Mouse (Mus musculus): ENCODE measurements at regions not wholly inside any gene's neighbourhood (a gene's known extent, or its start where the extent isn't known, plus 50 kb on each side); places are given as distances from the start of the nearest gene placed in this dataset.

GRCm38 (mm10) chr11:44202716-44203115 is 197.1 kb upstream of the Il12b start:
- Histone ChIP-seq H3K4me3 (ENCODE audit: insufficient read depth, low read length) (no peak overlapping the region), H3K27ac (ENCODE audit: insufficient read depth, low read length) (no peak overlapping the region), H3K4me1 (ENCODE audit: control insufficient read depth, insufficient read depth, low read length) (no peaks in the 10 kb centered on the region)
- TF ChIP-seq POLR2A (IDR thresholded peaks at IDR 0.05; ENCODE audit: extremely low read depth, insufficient read depth, low read length) = no peak
- no peak for TF ChIP-seq CTCF (IDR thresholded peaks at IDR 0.05; ENCODE audit: extremely low read depth, insufficient read depth, low read length)

- Histone ChIP-seq H3K27ac (ENCODE audit: insufficient read depth, low read length) (no peak overlapping the region), H3K4me1 (ENCODE audit: control insufficient read depth, insufficient read depth, low read length) (no peaks in the 10 kb centered on the region), H3K4me3 (ENCODE audit: insufficient read depth, low read length) (no peak overlapping the region)
- TF ChIP-seq POLR2A (IDR thresholded peaks at IDR 0.05; ENCODE audit: extremely low read depth, insufficient read depth, low read length) (no peak), CTCF (IDR thresholded peaks at IDR 0.05; ENCODE audit: extremely low read depth, insufficient read depth, low read length) (no peak)
Observed at GRCm38 (mm10) chr11:44204384-44204783, 195.5 kb upstream of the Il12b start.

DNA sequence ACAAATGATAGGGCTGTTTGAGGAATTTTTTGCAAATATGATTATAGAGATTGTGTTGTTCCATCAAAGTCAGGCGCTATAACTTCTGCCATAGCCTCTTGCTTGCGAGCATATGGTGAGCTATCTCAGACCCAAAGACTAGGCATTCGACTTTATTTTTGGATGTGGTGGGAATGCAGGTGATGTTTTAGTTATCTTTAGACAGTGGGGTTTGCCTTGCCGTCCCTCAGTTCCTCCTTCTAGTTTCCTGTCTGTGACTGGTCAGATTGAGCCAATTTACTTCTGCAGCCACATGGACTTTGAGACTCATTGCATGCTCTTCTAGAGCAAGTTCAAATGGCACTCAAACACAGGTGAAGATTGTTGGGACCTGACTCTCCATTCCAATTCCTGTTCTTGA is 193.0 kb upstream of the Il12b start:
- no peak for TF ChIP-seq POLR2A (IDR thresholded peaks at IDR 0.05; ENCODE audit: extremely low read depth, insufficient read depth, low read length)
- TF ChIP-seq CTCF (IDR thresholded peaks at IDR 0.05; ENCODE audit: extremely low read depth, insufficient read depth, low read length) = no peak
- no peak overlapping the region for H3K4me3 ChIP-seq (ENCODE audit: insufficient read depth, low read length)

DNA sequence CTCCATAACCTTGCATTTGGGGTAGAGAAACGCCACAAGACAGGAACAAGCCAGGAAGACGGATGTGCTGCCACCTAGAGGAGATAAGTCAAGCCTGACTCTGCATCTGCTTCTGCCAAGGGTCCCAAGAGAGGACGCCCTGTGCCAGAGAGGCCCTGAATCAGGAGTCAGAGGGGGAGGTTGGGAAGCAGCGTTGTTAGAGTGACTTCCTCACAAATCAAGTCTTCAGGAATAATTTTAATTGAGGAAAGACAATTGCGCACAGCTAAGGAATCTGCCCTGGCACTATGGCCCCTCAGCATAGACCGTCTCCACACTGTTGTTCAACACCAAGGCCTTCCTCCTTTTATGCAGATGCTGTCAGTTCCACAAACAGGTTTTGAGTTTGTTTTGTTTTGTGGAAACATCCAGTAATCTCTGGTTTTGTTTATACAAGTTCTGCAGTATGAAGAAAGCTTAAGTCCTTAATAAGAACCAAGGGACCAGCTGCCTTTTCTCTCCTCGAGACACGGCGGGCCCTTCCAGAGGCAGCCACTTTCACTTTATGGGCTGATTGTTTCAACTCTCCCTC is 187.9 kb upstream of the Il12b start:
- no peak overlapping the region for H3K4me3 ChIP-seq (ENCODE audit: insufficient read depth, low read length)
- TF ChIP-seq CTCF (IDR thresholded peaks at IDR 0.05; ENCODE audit: extremely low read depth, insufficient read depth, low read length) (peak; percentile 64), POLR2A (IDR thresholded peaks at IDR 0.05; ENCODE audit: extremely low read depth, insufficient read depth, low read length) (no peak)

More for the DNA sequence above, 193.0 kb upstream of the Il12b start:
- Histone ChIP-seq H3K4me1 (ENCODE audit: control insufficient read depth, insufficient read depth, low read length) (peaks cover 1% of the 10 kb centered on the region; the same call in 1 of the 2 replicates), H3K27ac (ENCODE audit: insufficient read depth, low read length) (no peak overlapping the region)

GRCm38 (mm10) chr11:44214095-44214494 is 185.8 kb upstream of the Il12b start:
- TF ChIP-seq POLR2A (IDR thresholded peaks at IDR 0.05; ENCODE audit: extremely low read depth, insufficient read depth, low read length) = no peak
- no peak for TF ChIP-seq CTCF (IDR thresholded peaks at IDR 0.05; ENCODE audit: extremely low read depth, insufficient read depth, low read length)
- H3K4me1 ChIP-seq (ENCODE audit: control insufficient read depth, insufficient read depth, low read length) = peaks cover 1% of the 10 kb centered on the region; the same call in 1 of the 2 replicates
- no peak overlapping the region for H3K27ac ChIP-seq (ENCODE audit: insufficient read depth, low read length)
- no peak overlapping the region for H3K4me3 ChIP-seq (ENCODE audit: insufficient read depth, low read length)

More for the DNA sequence above, 187.9 kb upstream of the Il12b start:
- Histone ChIP-seq H3K4me1 (ENCODE audit: control insufficient read depth, insufficient read depth, low read length) (peaks cover 1% of the 10 kb centered on the region; the same call in 1 of the 2 replicates), H3K27ac (ENCODE audit: insufficient read depth, low read length) (no peak overlapping the region)

DNA sequence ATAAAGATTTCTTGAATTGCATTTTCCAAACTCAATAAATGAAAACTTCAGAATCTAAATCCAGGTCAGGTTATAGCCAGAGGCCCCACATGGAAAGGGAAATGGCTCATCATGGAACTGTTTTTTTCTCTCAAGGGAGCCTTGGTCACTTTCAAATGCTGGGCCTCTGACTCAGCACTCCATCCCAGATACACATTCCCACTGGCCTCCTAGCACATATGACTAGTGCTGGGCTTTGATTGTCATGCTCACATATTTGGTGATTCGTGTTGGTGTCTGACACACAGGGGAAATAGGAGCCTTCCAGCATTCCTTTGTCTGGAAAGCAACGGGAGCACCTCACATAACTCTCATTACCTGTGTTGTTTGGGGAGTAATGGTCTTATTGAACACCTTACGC is 183.5 kb upstream of the Il12b start:
- no peak for TF ChIP-seq POLR2A (IDR thresholded peaks at IDR 0.05; ENCODE audit: extremely low read depth, insufficient read depth, low read length)
- no peak for TF ChIP-seq CTCF (IDR thresholded peaks at IDR 0.05; ENCODE audit: extremely low read depth, insufficient read depth, low read length)
- Histone ChIP-seq H3K27ac (ENCODE audit: insufficient read depth, low read length) (no peak overlapping the region), H3K4me3 (ENCODE audit: insufficient read depth, low read length) (no peak overlapping the region), H3K4me1 (ENCODE audit: control insufficient read depth, insufficient read depth, low read length) (no peaks in the 10 kb centered on the region)

DNA sequence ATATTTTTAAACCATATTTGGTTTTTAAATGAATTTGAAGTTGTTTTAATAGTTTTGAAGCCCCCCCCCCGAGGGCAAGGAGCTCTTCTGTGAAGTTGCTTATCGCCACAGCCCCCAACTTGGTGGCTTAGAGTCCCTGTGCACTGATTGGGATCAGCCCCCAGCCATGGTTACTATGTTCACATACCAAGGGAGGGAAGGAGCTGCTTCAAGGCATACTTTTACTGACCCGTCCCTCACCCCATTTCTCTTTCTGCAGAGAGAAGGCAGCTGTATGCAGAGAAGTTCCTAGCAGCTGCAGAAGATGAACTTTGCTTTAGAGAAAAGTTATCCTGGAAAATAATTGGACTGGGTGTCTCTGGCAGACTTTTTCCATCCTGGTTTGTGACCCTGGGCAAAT is 179.9 kb upstream of the Il12b start:
- TF ChIP-seq POLR2A (IDR thresholded peaks at IDR 0.05; ENCODE audit: extremely low read depth, insufficient read depth, low read length) = no peak
- no peak for TF ChIP-seq CTCF (IDR thresholded peaks at IDR 0.05; ENCODE audit: extremely low read depth, insufficient read depth, low read length)
- no peaks in the 10 kb centered on the region for H3K4me1 ChIP-seq (ENCODE audit: control insufficient read depth, insufficient read depth, low read length)
- H3K4me3 ChIP-seq (ENCODE audit: insufficient read depth, low read length) = no peak overlapping the region
- H3K27ac ChIP-seq (ENCODE audit: insufficient read depth, low read length) = no peak overlapping the region

- no peaks in the 10 kb centered on the region for H3K4me1 ChIP-seq (ENCODE audit: control insufficient read depth, insufficient read depth, low read length)
- H3K27ac ChIP-seq (ENCODE audit: insufficient read depth, low read length) = no peak overlapping the region
- TF ChIP-seq POLR2A (IDR thresholded peaks at IDR 0.05; ENCODE audit: extremely low read depth, insufficient read depth, low read length) (no peak), CTCF (IDR thresholded peaks at IDR 0.05; ENCODE audit: extremely low read depth, insufficient read depth, low read length) (no peak)
- H3K4me3 ChIP-seq (ENCODE audit: insufficient read depth, low read length) = no peak overlapping the region
Observed at GRCm38 (mm10) chr11:44229996-44230395, 169.9 kb upstream of the Il12b start.

DNA sequence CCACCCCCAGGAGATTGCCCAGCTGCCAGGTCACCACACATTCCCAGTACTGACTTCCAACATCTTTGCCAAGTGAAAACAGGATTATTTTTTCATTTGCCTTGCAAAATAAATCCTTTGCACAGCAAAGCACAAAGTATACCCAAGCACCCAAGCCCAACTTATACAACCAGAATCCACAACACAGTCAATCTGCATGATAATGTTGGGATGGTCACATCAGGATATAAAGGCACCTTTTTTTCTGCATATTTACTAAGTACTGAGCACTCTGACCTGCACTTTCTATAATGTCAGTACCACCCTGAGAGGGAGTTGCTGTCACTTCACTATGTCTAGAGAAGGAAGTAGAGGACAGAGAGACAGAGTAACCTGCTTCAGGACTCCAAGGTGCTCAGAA is 164.4 kb upstream of the Il12b start:
- no peak overlapping the region for H3K27ac ChIP-seq (ENCODE audit: insufficient read depth, low read length)
- H3K4me3 ChIP-seq (ENCODE audit: insufficient read depth, low read length) = no peak overlapping the region
- no peak for TF ChIP-seq CTCF (IDR thresholded peaks at IDR 0.05; ENCODE audit: extremely low read depth, insufficient read depth, low read length)
- TF ChIP-seq POLR2A (IDR thresholded peaks at IDR 0.05; ENCODE audit: extremely low read depth, insufficient read depth, low read length) = no peak
- H3K4me1 ChIP-seq (ENCODE audit: control insufficient read depth, insufficient read depth, low read length) = no peaks in the 10 kb centered on the region

DNA sequence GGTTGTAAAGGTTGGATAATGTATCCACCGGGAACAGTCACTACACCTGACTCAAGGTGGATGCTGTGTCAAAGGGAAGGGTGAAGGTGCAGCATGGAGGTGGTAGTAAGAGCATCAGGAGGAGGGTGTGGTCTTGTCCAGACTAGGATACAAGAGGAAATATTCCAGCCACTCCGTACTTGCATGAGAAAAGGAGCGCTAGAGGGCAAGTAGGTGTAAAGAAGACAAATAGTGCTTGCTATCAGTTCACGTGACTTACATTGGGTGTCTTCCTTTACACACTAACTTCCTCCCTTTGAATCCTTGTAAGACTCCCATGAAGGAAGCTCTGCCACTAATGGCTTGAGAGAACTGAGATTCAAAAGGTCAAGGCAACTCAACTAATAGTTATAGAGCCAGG is 161.8 kb upstream of the Il12b start:
- no peak overlapping the region for H3K27ac ChIP-seq (ENCODE audit: insufficient read depth, low read length)
- no peaks in the 10 kb centered on the region for H3K4me1 ChIP-seq (ENCODE audit: control insufficient read depth, insufficient read depth, low read length)
- H3K4me3 ChIP-seq (ENCODE audit: insufficient read depth, low read length) = no peak overlapping the region
- TF ChIP-seq POLR2A (IDR thresholded peaks at IDR 0.05; ENCODE audit: extremely low read depth, insufficient read depth, low read length) = no peak
- TF ChIP-seq CTCF (IDR thresholded peaks at IDR 0.05; ENCODE audit: extremely low read depth, insufficient read depth, low read length) = no peak
